Mouse (Mus musculus): Measurements from ENCODE around the gene Psors1c2.
"Not testable (repeated sequence)": the region's sequence is repeated elsewhere in the genome, so short reads cannot be mapped to it uniquely, and the experiment has no call there.

Psors1c2 gene

DNA sequence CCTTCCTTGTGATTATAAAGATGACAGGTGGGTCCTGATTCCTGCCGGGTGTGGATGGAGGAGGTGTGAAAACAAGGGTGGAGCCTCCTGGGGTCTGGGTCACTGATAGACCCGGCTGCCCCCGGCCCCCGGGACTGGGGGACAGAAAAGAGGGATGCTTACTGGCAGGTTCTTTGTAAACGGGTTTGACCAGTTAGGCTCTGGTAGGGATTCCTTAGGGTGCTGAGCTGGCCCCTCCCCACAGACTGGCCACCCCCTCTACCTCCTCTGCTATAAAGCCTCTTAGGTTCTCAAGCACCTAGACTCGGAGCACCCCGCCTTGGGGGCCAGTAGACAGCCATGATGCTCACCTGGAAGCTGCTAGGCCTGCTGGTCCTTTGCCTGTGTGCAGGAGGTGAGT lies at the start of gene Psors1c2:
TSS of gene Psors1c2 (plus strand) at position 301 of the 400 bp plus-strand sequence.
- DNase-seq (ENCODE audit: low spot score in 2 of 2) = no peak

DNA sequence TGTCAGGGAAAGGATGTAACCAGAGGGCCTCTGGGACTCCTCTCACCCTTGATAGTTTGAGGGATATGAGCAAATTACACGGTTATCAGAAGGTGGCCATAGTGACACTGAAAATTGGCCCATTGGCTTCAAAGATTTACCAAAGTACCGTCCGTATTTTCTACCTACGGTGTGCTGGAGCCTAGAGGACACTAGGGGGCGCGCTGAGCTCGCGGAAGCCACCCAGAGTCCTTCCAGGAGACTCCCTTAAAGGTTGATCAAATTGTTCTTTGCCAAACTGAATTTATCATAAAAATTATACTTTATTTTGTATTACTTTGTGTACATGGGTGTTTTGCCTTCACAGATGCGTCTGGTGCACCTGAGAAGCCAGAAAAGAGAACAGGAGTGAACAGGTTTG lies 48.9 kb upstream of the Psors1c2 start:
- DNase-seq (ENCODE audit: low spot score in 2 of 2) = peak; percentile 31 to 57

DNA sequence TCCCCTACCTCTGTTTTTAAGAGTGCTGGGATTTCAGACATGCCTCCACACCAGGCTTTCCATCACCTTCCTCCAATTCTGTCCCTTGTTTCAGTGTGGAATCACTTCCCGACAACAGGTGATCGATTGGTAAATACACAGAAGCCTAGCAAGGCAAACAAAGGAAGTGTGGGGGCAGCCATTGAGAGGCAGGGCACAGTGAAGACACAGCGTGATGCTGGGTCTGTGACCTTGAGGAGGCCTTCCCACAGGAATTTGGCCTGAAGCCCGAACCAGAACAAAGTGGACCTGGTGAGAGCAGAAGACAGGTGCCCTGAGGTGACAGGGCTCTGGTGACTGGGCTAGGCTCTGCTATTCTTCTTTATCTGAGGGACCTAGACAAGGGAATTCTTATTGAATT lies 47.3 kb upstream of the Psors1c2 start:
- DNase-seq (ENCODE audit: low spot score in 2 of 2) = no peak

DNA sequence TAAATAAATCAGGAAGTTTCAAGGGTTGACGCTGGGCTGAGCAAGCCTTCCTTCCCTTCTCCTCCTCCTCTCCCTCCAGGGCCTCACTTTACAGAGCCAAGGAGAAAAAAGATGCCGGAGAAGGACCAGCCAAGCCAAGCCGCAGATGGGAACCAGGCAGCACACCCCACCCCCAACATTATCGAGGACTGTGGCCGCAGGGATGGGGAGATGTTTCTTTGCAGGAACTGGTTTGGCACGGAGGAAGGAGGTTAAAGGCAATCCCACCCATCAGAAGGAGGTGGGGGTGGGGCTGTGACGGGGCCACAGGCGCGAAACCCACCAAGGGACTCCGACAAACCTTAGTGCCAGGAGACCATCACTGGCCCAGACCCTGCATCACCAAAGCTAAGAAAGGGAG lies 46.3 kb upstream of the Psors1c2 start:
- no peak for DNase-seq (ENCODE audit: low spot score in 2 of 2)

DNA sequence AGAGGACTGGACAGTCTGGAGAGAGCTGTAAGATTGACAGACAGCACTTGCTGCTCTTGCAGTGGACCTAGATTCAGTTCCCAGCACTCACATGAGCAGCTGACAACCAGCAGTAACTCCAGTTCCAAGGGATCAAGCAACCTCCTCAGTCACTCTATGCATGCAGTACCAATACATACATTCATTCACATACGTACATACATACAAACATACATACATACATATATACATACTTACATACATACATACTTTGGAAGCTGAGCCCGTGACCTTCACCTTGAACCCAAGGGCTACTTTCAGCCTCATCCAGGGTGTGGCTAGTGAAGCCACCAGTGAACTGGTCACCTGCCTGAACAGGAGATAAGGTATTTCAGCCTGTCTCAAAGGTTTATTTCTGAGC lies 45.0 kb upstream of the Psors1c2 start:
- DNase-seq (ENCODE audit: low spot score in 2 of 2) = no peak

DNA sequence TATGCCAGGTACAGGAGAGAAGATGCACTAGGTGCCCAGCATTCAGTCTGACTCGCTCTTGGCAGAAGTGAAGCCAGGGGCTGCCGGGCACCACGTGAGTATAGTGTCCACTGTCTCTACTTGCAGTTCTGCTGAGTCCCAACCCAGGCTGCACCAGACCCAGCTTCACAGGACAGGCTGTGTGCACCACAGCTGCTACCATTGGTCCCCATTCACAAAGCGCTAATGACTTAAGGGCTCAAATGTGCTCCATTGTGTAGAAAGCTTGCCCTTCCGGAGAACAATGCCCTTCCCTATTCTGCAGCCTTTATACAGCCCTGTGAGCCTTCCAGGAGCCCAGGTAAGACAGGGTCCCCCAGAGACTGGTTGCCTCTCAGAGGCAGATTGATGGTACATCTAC lies 42.7 kb upstream of the Psors1c2 start:
- no peak for DNase-seq (ENCODE audit: low spot score in 2 of 2)

DNA sequence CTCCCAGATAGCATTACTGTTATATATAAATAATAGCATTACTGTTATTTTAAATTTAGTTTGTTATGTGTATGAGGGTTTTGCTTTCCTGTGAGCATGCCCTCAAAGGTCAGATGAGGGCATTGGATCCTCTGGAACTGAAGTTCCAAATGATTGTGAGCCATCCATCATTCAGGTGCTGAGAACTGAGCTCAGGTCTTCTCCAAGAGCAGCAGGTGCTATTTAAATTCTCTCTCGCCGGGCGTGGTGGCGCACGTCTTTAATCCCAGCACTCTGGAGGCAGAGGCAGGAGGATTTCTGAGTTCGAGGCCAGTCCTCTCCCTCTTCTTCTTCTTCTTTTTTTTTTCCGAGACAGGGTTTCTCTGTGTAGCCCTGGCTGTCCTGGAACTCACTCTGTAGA lies 35.9 kb upstream of the Psors1c2 start:
- no peak for DNase-seq (ENCODE audit: low spot score in 2 of 2)

DNA sequence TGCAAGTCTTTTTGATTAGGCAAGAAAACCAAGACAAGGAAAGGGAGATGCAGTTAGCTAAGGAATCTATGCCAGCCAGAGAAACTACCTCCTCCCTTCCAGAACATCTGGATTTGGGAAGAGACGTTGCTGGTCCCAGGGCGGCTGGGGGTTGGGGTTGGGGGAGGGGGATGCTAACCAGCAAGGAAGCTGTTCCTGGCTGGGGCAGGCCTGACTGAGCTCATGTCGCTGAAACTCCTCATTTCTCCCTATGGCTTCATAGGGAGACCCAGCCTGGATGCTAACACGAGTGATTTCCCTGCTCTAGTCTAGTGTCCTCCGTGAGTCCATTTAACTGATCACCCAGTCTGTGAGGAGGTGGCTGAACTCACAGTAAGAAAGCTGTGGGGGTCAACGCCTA lies 30.8 kb upstream of the Psors1c2 start:
- DNase-seq (ENCODE audit: low spot score in 2 of 2) = no peak

DNA sequence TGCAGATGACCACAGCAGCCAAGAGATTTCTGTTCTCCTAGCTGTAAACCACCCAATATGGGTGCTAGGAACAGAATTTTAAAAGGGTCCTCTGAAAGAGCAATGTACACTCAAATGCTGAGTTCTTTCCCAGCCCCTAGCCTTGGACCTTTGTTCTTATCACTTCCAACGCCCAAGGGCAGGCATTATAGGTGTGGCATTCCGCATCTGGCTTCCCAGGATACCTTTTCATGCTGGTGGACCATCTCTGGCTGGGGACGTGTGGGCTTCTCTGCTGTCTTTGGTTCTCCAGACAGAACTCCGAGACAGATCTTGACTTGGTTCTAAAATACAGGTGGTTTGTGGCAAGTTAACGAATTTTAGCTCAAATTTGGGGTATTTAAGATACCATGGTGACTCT lies 30.2 kb upstream of the Psors1c2 start:
- no peak for DNase-seq (ENCODE audit: low spot score in 2 of 2)

DNA sequence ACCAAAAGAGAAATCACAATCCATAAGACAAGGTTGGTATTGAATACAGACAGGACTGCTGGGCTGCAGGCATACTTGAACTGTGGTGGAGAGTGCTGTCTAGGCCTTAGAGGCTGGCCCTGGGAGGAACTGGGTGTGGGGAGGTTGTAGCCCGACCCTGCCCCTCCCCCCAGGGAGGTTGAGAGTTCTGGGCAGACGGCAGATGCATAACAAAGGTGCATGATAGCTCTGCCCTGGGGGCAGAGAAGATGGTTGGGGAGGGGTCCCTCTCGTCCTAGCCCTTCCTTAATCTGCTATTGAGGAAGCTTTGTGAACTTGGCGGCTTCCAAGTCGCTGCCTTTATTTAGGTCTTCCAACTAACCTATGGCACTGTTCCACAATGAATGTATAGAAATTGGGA lies 29.2 kb upstream of the Psors1c2 start:
- no peak for DNase-seq (ENCODE audit: low spot score in 2 of 2)

DNA sequence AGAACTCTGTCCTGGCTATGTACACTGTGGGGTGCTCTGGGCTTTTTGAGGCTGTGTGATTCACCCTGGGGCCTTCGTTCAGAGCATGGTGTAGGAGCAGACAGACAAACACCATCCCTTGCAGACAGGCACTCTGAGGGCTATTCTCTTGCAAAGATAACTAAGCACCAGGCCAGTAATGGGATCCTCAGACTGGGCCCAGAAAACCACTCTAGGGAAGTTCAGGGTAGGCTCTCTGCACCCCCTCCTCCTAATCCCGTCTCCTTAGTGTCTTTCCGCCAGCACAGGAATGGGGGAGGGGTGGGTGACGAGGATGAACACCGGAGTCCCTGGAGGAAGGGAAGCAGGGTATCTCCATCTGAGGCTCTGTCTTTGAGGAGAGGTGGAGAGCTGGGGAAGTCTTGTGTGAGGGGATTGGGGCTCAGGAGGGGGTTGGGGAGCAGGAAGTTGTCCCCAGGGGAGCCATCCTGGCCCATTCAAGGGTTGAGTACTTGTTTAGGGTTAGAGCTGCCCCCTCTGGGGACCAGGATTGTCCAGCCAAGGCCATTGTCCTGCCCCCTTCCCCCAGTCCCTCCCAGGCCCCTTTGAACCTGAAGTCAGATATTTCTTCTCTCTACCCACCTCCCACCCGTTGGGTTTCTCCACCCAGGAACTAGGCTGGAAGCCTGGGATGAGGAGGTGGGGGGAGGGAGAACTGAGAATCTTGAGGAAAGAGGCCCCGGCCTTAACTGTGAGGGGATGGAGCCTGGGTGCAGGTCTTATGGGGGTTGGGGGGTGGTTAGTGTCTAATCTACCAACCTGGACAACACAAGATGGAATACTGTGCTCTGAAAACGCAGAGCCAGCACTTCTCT lies 28.1 kb upstream of the Psors1c2 start:
- no peak for DNase-seq (ENCODE audit: low spot score in 2 of 2)

DNA sequence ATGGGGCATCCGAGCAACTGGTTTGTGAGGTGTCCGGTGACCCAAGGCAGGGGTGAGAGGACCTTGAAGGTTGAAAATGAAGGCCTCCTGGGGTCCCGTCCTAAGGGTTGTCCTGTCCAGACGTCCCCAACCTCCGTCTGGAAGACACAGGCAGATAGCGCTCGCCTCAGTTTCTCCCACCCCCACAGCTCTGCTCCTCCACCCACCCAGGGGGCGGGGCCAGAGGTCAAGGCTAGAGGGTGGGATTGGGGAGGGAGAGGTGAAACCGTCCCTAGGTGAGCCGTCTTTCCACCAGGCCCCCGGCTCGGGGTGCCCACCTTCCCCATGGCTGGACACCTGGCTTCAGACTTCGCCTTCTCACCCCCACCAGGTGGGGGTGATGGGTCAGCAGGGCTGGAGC lies 27.2 kb upstream of the Psors1c2 start, which contains the start of gene Pou5f1:
TSS of gene Pou5f1 (plus strand) at position 243 of the 400 bp plus-strand sequence.
- no peak for DNase-seq (ENCODE audit: low spot score in 2 of 2)

DNA sequence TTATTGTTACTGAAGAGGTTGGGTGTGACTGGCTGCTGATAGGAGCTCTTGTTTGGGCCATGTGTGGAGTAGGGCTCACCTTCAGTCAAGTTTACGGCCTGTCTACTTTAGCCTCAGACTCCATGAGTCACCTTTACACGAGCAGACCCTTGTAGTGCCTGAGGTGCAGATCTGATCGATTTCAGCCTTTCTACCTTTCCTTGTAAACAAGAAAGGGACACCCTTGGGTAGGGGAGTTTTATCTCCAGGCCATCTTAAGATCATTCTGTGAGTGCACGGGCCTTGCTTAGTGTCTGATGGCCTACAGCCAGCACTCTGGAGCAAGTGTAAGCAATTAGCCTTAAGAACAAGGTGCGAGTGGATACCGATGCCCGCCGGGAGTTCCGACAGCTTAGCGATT lies 26.1 kb upstream of the Psors1c2 start:
- DNase-seq (ENCODE audit: low spot score in 2 of 2) = no peak

DNA sequence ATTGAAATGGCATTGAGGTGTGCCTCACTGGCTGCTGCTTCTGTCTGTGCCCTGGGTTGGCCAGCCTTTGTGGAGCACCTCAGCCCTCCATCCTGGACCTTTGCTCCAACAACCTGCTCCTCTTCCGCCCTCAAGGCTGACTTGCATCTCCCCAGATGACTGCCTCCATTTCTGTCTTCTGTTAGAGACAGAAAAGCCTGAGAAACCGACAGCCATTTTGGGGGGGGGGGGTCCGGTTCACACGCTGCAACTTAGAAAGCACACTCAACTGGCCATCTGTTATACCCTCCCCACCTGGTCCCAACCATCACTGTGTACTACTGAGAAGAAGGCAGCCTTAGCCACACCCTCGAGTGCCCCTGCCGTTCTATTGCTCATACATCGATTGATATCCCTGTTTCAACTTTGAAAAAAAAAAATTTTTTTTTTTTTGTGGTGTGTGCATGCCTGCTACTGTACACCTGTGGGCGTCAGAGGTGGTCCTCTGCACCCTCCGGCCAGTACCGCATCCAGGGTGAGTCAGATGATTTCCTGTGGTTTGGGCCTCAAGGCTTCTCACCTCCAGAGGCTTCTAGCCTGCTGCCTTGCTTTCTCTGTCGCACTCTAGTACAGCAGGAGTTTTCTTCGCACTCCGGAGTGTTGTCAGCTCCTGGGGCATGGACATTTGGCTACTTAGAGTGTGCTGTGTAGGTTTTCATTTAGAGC lies 25.3 kb upstream of the Psors1c2 start:
- DNase-seq (ENCODE audit: low spot score in 2 of 2) = no peak

DNA sequence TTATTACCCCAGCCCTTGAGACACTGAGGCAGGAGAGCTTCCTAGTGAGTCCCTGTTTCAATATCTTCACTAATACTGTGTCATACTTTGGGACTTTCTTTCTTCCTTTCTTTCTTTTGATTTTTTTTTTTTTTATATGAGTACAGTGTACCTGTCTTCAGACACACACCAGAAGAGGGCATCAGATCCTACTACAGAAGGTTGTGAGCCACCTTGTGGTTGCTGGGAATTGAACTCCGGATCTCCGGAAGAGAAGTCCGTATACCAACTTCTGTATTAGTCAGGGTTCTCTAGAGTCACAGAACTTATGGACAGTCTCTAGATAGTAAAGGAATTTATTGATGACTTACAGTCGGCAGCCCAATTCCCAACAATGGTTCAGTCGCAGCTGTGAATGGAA lies 24.7 kb upstream of the Psors1c2 start:
- not testable (repeated sequence) for DNase-seq (ENCODE audit: low spot score in 2 of 2)

DNA sequence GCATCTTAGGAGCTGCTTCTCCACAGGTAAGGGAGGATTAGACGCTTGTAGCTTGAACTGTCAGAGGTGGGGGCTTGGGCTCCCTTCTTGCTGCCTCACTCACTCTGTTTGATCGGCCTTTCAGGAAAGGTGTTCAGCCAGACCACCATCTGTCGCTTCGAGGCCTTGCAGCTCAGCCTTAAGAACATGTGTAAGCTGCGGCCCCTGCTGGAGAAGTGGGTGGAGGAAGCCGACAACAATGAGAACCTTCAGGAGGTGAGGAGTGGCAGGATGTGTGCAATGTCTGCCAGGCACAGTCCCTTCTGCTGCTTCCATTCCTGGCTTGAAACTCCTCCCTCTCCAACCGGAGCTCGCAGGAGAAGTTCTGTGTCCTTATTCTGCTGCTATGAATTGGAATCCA lies 23.7 kb upstream of the Psors1c2 start:
- no peak for DNase-seq (ENCODE audit: low spot score in 2 of 2)

DNA sequence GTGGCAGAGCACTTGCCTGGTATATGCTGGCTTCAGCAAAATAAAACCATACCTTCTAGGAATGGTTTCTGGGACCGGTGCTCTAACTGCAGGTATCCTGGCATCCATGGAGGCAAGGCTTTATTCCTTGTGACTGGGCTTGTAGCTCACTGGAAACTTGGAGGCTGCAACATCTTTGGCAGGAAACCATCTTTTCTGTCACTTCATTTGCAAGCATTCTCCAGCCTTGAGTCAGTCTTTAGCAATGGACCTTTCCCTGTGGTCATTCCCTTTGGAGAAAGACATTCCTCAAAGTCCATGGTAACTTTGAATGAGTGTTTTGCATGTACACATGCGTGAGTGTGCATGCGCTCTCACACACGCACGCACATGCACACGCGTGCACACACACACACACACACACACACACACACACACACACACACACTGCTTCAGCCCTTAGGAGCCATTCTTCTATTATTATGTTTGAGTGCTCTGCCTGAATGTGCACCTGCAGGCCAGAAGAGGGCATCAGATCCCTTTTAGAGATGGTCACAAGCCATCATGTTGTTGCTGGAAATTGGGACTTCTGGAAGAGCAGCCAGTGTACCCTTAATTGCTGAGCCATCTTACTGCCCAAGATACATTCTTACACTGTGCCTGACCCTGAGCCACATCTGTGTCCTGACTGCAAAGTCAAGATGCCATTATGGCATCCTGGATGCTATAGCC lies 19.9 kb upstream of the Psors1c2 start:
- DNase-seq (ENCODE audit: low spot score in 2 of 2) = no peak

DNA sequence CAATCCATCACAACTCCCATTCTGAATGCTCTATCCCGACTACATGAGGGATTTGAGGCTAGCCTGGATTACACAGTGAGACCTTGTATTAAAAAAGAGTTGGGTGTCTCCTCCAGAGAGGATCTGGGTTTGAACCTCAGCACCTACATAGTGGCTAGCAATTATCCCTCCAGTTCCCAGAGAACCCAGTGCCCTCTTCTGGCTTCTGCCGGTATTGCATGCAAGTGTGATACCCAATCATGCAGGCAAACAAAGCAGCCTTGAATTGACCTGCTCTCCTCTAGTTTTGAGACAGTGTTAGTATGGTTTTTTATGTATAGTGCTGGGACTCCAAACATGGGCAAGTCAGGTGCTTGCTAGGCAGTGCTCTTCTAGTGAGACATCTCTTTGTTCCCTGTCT lies 19.1 kb upstream of the Psors1c2 start:
- DNase-seq (ENCODE audit: low spot score in 2 of 2) = peak; percentile 58 to 71

DNA sequence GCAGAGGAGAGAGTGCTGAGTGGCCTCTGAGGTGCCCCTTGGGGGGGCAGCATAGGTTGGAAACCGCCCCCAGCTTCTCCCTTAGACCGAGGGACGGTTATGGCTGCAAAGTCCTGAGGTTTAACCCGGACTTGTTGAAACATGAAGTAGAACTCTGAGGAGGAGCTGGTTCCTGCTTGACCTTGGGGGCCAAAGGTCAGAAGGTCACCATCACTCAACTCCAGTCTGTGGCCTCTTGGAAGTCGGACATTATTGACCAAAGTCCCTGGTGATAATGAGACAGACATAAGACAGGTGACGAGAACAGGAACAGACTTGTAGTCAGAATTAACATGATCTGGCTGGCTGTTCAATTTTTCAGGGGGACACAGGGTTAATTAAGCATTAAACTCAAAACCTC lies 18.2 kb upstream of the Psors1c2 start:
- DNase-seq (ENCODE audit: low spot score in 2 of 2) = no peak

DNA sequence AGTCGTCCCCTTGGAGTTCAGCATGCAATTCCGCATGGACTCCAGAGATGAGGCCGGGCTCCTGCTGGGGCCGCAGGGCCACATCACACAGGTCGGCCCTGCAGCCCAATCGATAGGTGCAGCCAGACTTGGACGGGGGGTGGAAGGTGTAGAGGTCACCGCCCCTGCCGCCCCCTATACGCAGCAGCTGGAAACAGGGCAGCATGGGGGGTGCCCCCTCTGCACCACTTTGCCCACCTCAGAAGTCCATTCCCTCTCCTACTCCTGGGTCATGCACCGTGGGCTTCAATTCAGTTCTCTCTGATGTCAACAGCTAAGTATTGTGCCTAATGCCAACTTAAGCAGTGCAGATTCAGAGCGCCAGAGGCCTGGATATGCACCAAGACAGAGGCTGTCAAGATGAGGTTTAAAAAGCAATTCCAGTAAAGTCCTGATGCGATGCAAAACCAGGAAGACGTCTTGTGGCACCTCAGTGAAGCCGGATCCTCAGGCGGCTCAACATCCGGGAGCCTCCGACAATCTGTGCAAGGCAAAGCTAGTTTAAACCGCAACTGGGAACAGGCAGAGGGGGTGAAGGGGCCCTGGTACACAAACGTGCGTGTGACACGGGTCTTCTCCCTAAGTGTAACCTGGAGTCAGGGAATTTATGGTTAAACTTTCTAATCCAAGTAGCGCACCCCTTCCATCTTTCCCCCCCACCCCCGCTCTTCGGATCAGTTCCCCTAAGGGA lies 16.9 kb upstream of the Psors1c2 start:
- DNase-seq (ENCODE audit: low spot score in 2 of 2) = peak in 1 of 2 experiments; percentile 18

DNA sequence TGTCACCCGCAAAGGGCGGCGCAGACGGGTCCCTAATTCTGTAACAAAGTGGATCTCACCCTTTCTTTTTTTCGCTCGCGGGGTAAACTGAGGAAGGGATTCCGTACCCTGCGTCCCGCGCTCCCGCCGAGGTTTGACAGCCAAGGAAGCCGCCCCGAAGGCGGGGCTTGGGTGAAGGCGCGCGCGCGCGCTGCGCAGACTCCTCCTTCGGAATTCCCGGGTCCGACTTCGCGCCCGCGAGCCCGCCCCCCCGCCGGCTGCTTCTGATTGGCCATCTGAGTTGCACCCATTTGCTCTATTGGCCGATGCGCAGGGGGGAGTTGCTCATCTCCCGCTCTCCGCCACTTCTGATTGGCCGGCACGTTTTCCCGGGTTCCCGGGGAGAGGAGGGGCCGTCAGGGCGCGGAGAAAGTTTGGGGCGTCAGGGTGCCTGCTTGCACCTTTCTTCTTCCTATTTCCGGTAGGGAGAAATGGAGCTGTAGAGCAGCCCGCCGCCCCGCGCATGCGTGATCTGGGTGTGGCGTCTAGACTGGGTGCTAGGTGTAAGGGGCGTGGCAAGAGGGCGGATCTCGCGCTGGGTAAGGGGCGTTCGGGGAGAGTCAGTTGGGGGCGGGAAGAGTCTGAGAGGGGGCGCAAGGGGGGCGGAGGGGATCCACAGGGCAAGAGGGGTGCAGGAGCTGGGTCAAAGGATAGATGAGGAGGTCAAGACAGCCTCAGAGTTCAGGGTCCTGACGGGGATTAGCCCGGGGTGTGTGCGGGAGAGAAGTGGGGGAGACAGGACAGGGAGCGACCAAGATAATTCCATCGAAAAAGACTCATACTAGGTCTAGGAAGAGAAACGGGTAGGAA lies 16.1 kb upstream of the Psors1c2 start, which contains the start of the genes Tcf19 and Cchcr1:
TSS of gene Tcf19 (minus strand) at position 173 of the 849 bp plus-strand sequence.
TSS of gene Cchcr1 (plus strand) at position 449 of the 849 bp plus-strand sequence.
- DNase-seq (ENCODE audit: low spot score in 2 of 2) = peak; percentile 95 to 98

Measured in urinary bladder, postnatal 36 days (tissue).